Mouse (Mus musculus) MEL-GATA-1-ER (cell line): Measurements from ENCODE around the gene H2-DMb1.

ENCODE experiments used
- DNase-seq: peaks from one replicate; pipeline ENCODE4 v3.0.0-alpha.2; 2012; ENCODE audit warnings: low read depth; ENCODE audit errors: extremely low read depth

H2-DMb1 gene

DNA sequence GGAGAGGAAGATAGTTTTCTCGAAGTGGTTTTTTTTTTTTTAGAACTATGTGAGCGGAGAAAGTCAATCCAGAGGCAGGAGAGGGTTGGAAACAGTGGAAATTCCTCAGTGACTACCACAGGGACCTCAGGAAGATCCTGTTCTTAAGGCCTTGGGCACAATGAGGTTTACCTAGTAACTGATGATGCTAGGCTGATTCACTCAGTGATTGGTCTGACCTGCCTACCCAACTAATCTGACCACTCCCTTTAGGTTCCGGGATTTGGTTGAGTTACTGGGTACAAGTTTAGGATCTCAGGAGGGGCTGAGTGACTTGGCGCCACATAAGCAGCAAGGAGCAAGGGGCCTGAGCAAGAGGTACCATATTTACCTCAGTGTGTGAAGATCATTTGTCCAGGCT, at the start of gene H2-DMb1:
TSS of gene H2-DMb1 (plus strand) at position 150 of the 400 bp plus-strand sequence.
- DNase-seq, result no peak

DNA sequence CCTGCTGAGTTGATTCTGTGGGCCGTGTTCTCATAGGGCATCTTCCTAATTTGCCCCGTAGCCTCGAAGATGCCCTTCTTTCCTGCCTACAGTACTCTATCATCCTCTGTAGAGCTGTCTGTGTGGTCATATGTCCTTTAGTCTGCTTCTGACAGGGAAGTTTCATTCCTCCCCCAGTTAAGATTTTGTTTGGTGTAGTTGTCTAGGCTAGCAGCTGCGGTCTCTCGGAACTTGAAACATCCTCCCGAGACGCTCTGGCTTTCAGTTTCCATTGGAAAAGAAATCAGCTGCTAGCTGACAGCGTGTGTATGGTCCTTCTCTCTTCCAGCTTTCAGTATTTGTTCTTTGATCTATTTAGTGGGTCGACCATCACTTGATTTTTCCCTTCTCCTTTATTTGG, 48.1 kb upstream of the H2-DMb1 start:
- no peak for DNase-seq

DNA sequence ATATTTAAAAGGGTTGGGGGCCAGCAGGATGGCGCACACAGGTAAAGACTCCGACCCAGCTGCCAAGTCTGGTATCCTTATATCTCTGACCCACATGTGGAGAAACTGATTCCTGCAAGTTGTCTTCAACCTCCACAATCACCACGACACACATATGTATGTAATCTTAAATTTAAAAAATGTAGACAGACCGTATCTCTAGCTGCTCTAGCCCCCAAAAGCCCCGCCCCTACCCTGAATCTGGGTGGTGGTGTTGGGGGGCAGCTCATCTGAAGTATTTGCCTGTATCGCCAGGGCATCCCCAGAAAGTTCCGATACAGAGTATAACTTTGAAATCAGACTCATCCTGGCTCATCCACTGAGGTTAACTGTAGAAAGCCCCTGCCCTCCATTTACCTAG, 46.3 kb upstream of the H2-DMb1 start:
- no peak for DNase-seq

DNA sequence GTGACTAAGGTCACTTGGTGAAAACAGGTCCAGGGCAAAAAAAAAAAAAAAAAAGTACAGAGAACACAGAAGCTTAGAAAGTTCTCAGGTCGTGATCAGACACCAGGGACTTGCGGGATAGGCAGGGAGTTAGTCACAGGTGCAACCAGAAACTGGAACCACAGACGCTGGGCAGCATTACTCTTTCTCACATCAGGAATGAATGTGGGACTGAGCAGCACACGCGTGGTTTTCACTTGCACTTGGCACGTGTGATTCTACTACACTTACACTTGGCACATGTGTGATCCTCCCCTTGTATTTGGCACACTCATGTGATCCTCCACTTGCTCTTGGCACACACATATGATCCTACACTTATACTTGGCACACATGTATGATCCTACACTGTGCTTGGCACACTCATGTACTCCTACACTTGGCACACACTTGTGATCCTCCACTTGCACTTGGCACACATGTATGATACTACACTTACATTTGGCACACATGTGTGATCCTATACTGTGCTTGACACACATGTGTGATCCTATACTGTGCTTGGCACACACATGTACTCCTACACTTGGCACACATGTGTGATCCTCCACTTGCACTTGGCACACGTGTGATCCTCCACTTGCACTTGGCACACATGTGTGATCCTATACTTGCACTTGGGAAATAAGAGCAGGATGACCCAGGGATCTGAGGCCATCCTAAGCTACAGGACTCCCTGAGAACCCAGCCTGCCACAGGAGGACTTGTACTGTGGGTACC, 45.6 kb upstream of the H2-DMb1 start:
- DNase-seq, result no peak

DNA sequence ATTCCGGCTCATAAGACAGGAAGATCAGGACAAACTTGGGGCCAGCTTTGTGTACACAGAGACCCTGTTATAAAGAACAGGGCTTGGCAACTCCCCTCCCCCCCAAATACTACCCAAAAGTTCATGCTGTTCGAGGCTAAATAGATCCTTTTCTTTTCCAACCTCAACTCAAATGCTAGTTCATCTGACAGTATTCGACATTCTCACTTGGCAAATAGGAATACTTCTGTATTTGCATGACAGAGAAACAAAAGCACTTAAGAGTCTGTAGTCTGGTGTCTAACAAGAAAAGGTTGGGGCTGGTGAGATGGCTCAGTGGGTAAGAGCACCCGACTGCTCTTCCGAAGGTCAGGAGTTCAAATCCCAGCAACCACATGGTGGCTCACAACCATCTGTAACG, 44.4 kb upstream of the H2-DMb1 start:
- DNase-seq, result no peak

DNA sequence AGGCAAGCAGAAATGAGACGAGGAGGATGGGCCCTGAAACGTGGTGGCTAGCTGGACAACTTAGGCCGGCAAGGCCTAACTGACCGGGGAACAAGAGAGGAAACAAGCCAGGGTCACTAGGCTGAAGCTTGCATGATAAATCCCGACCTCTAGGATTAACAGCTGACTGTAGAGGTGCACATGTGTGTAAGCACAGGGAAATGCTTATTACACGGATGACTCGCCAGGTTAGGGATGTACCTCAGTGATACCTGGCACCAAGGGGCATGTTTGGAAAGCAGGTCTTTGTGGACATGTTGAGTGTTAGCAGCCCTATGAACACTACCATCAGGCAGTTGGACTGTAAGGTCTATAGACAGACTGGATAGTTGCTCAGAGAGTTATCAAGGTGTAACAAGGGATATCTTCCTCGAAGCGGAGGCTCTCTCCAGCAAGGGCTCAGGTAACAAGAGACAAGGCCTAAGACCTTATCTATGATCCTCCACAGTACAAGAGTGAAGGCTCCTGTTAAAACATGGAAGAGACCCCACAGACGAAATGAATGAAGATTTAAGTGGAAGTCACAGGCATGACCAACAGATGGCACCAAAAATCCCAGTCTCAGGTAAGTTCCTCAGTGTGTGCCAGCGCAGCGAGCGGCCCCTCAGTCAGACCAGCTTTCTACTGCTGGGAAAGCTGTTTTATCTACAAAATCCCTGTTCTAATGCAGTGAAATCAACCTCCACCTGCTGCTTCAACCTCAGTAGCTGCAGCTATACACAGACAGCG, 43.6 kb upstream of the H2-DMb1 start:
- no peak for DNase-seq

DNA sequence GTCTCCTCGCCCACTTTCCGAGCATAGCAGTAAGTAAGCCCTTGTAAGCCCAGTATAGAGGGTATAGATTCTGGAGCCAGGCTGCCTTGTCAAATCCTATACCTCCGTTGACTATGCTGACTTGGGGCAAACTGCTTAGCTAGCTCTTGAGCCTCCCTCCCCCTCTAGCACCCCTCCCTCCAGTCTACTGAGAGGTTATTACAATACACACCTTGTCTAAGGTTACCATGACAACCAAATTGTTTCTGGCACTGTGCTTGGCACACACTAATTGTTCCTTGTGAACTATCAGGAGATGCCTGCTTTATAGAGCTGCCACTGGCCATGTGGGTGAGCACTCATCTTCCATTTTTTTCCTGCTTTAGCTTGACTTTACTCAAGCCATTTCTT, 43.1 kb upstream of the H2-DMb1 start:
- no peak for DNase-seq

DNA sequence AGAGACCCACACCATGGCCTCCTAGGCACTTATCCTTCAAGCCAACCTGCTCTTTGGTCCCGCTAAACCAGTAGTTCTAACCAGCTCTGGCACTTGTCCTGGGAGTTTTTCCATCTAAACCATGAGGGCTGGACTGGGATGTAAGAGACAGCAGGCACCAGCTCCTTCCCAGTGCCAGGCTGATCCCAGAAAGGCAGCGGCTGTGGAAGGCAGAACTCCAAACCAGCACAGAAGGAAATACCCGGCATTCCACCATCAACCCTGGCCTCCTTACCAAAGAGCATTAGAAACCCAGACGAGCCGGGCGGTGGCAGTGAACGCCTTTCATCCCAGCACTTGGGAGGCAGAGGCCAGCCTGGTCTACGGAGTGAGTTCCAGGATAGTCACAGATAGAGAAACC, 42.6 kb upstream of the H2-DMb1 start:
- no peak for DNase-seq

DNA sequence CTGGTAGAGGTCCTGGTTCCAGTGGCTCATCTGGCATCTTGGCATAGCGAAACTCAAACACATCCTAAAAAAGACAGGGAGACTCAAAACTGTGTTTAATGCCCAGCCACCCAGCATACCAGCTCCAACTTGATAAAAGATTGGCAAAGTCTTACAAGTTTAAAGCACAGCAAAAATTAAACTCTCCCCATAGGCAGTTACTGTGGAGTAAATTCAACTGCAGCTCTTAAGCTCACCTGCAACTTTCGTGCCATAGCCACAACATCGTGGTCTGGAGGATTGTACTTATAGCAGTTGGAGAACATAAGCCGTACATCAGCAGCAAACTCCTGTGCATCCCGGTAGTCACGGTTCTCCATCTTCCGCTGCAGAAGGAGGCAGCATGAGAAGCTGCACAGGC, 38.8 kb upstream of the H2-DMb1 start:
- no peak for DNase-seq

DNA sequence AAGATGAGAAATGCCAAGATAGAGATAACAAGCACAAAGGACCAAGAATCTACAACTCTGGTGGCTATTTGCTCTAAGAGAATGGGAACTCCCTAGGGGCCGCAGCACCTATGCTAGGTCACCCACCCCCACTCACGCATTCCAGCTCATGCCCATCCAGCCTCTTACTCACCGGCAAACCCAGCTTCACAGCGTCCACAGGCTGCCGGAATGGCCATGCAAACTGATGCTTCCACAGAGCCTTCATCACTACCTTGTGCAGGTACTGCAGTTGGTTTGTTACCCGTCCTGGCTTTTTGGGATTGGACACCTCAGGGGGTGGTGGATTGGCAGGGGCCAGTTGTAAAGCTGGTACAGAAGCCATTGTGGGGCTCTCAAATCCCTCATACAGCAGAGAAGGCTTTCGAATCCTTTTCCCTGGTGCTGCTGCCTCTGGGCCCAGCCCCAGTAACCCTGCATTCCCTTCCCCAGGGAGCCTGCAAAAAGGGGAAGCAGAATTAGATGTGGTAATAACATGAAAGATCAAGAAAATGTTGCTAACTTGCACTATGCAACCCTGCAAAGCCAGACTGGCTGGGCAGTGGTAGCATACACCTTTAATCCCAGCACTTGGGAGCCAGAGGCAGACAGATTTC, 36.0 kb upstream of the H2-DMb1 start:
- DNase-seq, result peak; percentile 33

DNA sequence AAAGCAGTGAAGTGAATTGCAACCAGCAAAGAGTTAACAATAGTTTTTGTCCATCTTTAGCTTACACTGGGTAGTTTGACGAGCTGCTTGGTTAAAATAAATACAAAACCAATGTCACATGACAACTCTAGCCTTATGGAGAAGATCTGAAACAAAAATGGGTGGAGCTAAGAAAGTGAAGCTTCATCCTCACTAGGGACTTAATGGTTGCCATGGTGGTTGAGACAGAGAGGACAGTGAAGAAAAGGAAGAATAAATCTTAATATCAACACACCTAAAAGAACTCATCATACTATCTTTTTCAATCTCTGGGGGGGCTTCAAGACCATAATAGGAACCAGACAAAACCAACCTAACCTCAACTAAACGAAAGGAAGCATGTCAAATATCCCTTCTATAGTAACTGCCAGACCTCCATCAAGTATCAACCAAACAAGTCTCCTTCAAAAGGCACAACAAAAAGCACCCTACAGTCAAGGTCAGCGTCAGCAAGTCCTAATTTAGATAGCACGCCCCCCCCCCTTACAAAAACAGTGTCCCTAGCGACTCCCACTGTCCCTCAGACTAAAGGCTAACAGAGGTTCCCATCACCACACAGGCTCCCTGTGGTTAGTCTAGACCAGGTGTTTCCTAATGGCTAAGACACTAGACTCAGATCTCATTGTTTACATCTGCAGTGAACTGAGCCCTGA, 35.3 kb upstream of the H2-DMb1 start:
- DNase-seq, result peak; percentile 26

DNA sequence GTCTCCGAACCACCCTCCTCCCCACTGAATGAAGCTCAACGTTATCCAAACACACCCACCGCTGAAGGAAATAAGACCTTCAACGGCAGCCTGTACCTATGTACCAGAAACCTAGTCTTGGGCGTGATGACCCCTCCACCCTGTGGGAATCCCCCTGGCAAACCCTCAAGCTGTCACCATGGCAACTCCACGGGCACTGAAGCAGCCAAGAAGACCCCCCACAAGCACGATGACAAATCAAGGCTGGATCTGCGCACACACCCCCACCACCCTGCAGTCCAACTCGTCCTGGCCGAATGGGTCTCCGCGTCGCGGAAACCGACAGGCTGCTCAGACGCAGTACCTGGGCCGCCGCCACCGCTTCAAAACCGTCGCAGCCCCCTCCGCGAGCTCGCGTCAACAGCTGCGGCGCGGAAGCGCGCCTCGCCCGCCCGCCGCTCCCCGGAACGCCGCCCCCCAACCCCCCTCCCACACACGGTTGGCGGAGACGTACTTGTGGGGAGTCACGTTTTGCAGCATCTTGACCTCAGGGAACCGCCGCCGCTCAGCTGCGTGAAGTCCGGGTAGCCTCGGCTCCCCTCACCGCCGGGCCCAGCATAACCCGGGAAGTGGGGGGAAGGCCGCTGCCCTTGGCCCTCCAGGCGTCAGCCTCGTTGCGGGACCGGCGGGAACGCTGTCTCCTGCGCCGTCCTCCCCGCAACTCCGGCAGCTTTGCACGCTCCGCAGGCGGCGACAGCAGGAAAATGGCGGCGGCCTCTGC, 34.6 kb upstream of the H2-DMb1 start:
- peak; percentile 15 for DNase-seq

DNA sequence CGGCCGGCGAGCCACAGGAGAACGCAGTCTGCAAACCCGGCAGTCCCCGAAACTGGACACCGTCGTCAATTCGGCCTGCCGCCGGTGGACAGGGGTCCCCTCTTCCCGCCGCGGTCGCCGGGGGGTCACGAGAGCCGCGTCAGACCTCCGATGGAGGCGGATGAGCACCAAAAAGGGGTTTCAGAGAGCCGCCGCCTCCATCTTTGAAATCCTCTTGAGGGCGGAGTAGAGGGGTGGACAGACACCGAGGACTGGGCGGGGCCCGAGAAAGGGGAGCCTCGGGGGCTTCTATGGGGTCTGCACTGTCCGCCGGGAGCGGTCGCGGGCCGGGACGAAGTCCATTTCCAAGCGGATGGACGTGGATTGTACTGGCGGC, 34.0 kb upstream of the H2-DMb1 start:
- no peak for DNase-seq

DNA sequence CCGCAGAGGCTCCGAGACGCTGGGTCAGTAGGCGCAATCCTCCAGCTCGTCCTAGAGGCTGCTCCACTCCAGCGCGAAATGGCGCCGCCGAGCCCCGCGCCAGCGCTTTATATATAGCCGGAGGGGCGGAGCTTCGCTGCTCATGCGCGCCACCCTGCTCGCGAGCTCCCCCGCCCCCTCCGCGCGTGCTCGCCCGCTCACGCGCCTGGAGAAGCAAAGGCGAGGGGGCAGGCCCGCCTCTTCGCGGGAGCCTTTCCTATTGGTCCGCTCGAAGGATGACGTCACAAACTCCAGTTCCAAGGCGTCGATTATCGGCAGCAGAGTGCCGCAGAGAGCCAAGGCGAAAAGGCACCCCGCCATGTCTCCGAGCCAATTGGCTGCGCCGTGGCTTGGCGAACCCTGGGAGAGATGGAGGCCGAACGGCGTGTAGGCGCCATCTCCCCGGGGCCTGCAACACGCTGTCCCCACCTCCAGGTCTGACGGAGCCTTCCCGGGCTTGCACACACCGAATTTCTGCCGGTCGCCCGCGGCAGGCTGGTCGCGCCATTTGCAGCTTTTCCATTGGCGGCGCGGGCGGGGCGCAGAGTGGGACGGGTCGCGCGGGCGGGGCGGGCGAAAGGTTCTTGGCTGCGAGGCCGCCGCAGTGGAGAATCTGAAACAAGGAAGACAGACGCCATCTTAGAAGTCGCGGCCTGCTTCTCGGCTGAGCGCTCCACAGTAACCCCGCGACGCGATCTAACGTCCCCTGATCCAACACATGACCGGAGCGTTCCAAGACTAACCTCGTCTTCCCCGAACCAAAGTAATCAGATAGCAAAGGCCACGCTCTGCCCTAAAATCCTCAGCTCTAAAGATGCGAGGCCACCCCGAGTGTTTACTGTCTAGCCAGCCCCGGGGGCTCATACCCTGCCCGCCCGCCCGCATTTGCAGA, 33.4 kb upstream of the H2-DMb1 start, which contains the start of gene H2-DMa:
TSS of gene H2-DMa (plus strand) at position 293 of the 931 bp plus-strand sequence.
- DNase-seq, result peak; percentile 93

DNA sequence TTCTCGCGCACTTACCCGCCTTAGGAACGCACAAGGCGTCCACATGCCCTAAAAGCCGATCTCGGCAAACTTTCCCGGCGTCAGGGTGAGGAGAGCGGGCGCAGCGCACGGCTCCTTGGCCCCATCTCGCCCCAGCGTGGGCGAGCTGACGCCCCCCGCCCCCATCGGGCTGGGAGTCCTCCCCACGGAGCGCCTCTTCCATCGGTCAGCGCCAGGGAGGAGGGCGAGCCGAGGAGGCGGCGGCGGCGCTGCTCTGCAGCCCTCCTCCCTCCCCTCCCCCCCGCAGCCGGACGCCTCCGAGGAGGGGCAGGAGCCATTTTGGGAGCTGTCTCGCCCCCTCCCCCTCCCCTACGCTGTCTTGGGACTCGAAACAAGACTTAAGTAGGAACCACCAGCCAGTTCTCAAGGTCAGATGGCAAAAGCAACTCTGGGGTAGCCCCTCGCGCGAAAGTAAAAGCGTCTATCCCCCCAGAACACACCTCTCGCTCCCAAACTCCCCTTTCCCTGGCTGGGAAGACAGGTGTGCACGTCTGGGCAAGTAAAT, 32.6 kb upstream of the H2-DMb1 start:
- DNase-seq, result no peak

DNA sequence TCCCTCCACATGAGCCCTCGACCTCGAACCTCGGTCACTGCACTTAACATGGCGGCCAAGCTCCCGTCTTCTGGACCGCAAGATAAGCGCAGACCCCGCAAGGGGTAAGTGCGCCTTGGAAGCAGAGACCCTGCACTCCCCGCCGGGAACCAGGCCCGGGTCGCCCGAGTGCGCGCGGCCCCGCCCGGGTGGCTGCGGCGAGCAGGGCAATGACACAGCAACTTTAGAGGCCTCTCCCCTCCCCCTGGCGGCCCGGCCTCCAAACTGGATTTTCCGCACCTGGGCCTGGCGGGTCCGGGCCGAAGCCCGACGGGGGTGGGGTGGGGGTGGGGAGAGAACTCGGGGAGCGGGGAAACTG, 32.1 kb upstream of the H2-DMb1 start:
- DNase-seq, result no peak

DNA sequence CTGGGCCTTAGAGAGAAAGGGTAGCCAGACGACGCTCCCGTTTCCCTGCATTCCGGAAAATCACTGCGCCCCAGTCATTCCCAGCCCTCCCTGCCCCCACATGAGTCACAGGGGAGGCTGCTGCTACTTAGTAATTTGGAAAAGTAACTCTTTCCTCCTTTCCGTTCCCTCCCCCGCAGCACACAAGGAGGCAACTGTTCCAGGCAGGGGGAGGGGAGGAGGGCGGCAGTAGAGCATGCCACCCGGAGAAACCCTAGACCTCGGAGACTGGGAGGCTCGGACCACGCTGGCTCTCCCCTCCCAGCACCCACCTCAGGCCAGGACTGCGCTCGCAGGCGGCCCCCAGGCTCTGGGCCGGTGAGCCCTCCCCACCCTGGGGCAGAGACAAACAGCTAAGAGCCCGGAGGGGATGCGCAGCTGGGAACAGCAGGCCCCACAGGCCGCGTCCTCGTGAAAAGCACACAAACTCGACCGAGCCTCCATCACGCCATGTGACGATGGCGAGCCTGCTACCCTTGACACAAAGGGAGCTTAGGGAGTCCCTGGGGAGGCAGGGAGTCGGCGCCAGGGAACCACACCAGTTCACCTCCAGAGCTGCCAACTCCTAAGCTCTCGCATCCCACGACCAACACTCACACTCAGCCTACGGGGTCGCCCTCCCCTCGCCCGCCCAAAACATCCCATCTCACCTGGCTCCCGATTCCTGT, 31.5 kb upstream of the H2-DMb1 start:
- no peak for DNase-seq

DNA sequence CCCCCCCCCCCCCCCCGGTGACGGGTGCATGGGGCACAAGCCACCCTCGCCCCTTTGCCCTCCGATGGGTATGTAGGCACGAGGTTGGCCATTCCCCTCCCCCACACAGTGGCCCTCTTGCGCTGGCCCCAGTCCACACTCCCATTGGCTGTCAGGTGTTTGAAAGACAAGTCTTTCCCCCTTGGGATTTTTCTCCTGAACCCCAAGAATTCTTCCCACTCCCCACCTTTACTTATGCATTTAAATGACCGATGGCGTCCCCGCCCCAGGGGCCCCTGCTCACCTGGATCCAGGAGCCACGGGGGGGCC, 31.0 kb upstream of the H2-DMb1 start:
- DNase-seq, result no peak
